Mouse (Mus musculus) thymus, postnatal 25 days (tissue): ENCODE measurements around the gene Tgfb1.
"Not testable (repeated sequence)": the region's sequence is repeated elsewhere in the genome, so short reads cannot be mapped to it uniquely, and the experiment has no call there.

Experiments
- DNase-seq: peaks from one replicate; pipeline ENCODE4 v3.0.0; 2022

Tgfb1 gene

GRCm38 (mm10) chr7:25706578-25707170 is 19.9 kb downstream of the Tgfb1 start:
- DNase-seq: no peak

GRCm38 (mm10) chr7:25707581-25708292 is 20.9 kb downstream of the Tgfb1 start:
- DNase-seq: no peak

GRCm38 (mm10) chr7:25709961-25710360 is 23.2 kb downstream of the Tgfb1 start:
- DNase-seq: no peak

- no peak for DNase-seq
These were observed 23.8 kb downstream of the Tgfb1 start for GRCm38 (mm10) chr7:25710519-25711130.

GRCm38 (mm10) chr7:25711165-25711564 is 24.4 kb downstream of the Tgfb1 start:
- DNase-seq: no peak

GRCm38 (mm10) chr7:25711731-25712197 is 25.0 kb downstream of the Tgfb1 start:
- no peak for DNase-seq

- no peak for DNase-seq
These were observed 26.0 kb downstream of the Tgfb1 start for GRCm38 (mm10) chr7:25712801-25713200.

- no peak for DNase-seq
These were observed 27.8 kb downstream of the Tgfb1 start for GRCm38 (mm10) chr7:25714581-25714980.

GRCm38 (mm10) chr7:25715731-25716271 is 29.0 kb downstream of the Tgfb1 start:
- DNase-seq: no peak

GRCm38 (mm10) chr7:25717478-25717877 is 30.7 kb downstream of the Tgfb1 start:
- DNase-seq: no peak

- peak; percentile 91 for DNase-seq
These were observed 32.1 kb downstream of the Tgfb1 start, which contains the start of gene Ccdc97 for GRCm38 (mm10) chr7:25718788-25719417. Gene Ccdc97, minus strand, starts transcription at chr7:25719088.

GRCm38 (mm10) chr7:25719761-25720610 is 33.2 kb downstream of the Tgfb1 start:
- peak; percentile 72 for DNase-seq

- no peak for DNase-seq
These were observed 34.0 kb downstream of the Tgfb1 start for GRCm38 (mm10) chr7:25720760-25721159.

GRCm38 (mm10) chr7:25721776-25722175 is 35.0 kb downstream of the Tgfb1 start:
- not testable (repeated sequence) for DNase-seq

- no peak for DNase-seq
These were observed 39.1 kb downstream of the Tgfb1 start for GRCm38 (mm10) chr7:25725886-25726285.

GRCm38 (mm10) chr7:25727800-25728199 is 41.0 kb downstream of the Tgfb1 start:
- no peak for DNase-seq

- no peak for DNase-seq
These were observed 42.6 kb downstream of the Tgfb1 start for GRCm38 (mm10) chr7:25729396-25729795.

GRCm38 (mm10) chr7:25729862-25730261 is 43.1 kb downstream of the Tgfb1 start:
- no peak for DNase-seq

- no peak for DNase-seq
These were observed 44.7 kb downstream of the Tgfb1 start for GRCm38 (mm10) chr7:25731294-25732055.

- no peak for DNase-seq
These were observed 48.2 kb downstream of the Tgfb1 start for GRCm38 (mm10) chr7:25734991-25735390.

GRCm38 (mm10) chr7:25736920-25737319 is 50.1 kb downstream of the Tgfb1 start:
- no peak for DNase-seq
